Mouse (Mus musculus) thymus, postnatal 10 days (tissue): ENCODE measurements around the gene Fcgr4.
"Not testable (repeated sequence)": the region's sequence is repeated elsewhere in the genome, so short reads cannot be mapped to it uniquely, and the experiment has no call there.

ENCODE experiments used
- DNase-seq, 2 experiments: peaks; one replicate each; pipeline ENCODE4 v3.0.0; 2021; ENCODE audit warnings: low spot score in 2 of 2

Gene Fcgr4

GRCm38 (mm10) chr1:171053305-171053704 lies 34.6 kb downstream of the Fcgr4 start:
- no peak for DNase-seq

GRCm38 (mm10) chr1:171057253-171057652 lies 38.5 kb downstream of the Fcgr4 start:
- DNase-seq: no peak

GRCm38 (mm10) chr1:171059203-171059602 lies 40.5 kb downstream of the Fcgr4 start:
- DNase-seq: no peak

- no peak for DNase-seq
These were observed 41.7 kb downstream of the Fcgr4 start for GRCm38 (mm10) chr1:171060392-171060791.

- DNase-seq: no peak
These were observed 42.8 kb downstream of the Fcgr4 start for GRCm38 (mm10) chr1:171061566-171061965.

GRCm38 (mm10) chr1:171063569-171064490 lies 45.1 kb downstream of the Fcgr4 start:
- DNase-seq: peak; percentile 34 to 48

GRCm38 (mm10) chr1:171064491-171065242 lies 45.9 kb downstream of the Fcgr4 start, which contains the start of gene Fcgr3:
Fcgr3 (minus strand) TSS chr1:171064935.
- DNase-seq: peak; percentile 67 to 74

GRCm38 (mm10) chr1:171065243-171065587 lies 46.5 kb downstream of the Fcgr4 start:
- peak; percentile 45 to 61 for DNase-seq

GRCm38 (mm10) chr1:171065768-171066167 lies 47.0 kb downstream of the Fcgr4 start:
- peak; percentile 36 to 41 for DNase-seq

GRCm38 (mm10) chr1:171066583-171066982 lies 47.9 kb downstream of the Fcgr4 start:
- DNase-seq: not testable (repeated sequence)

GRCm38 (mm10) chr1:171067928-171068327 lies 49.2 kb downstream of the Fcgr4 start:
- not testable (repeated sequence) for DNase-seq

- peak in 1 of 2 experiments; percentile 24 for DNase-seq
These were observed 50.8 kb downstream of the Fcgr4 start for GRCm38 (mm10) chr1:171069508-171069907.

- not testable (repeated sequence) for DNase-seq
These were observed 52.2 kb downstream of the Fcgr4 start for GRCm38 (mm10) chr1:171070879-171071278.

GRCm38 (mm10) chr1:171071726-171072125 lies 53.0 kb downstream of the Fcgr4 start:
- not testable (repeated sequence) for DNase-seq

GRCm38 (mm10) chr1:171072217-171072616 lies 53.5 kb downstream of the Fcgr4 start:
- DNase-seq: not testable (repeated sequence)

- DNase-seq: peak in 1 of 2 experiments; percentile 26
These were observed 55.6 kb downstream of the Fcgr4 start for GRCm38 (mm10) chr1:171074283-171074682.

- not testable (repeated sequence) for DNase-seq
These were observed 57.5 kb downstream of the Fcgr4 start for GRCm38 (mm10) chr1:171076176-171076575.

- not testable (repeated sequence) for DNase-seq
These were observed 58.5 kb downstream of the Fcgr4 start for GRCm38 (mm10) chr1:171077192-171077591.

- peak in 1 of 2 experiments; percentile 32 for DNase-seq
These were observed 59.2 kb downstream of the Fcgr4 start for GRCm38 (mm10) chr1:171077955-171078354.

- not testable (repeated sequence) for DNase-seq
These were observed 59.7 kb downstream of the Fcgr4 start for GRCm38 (mm10) chr1:171078419-171078818.

GRCm38 (mm10) chr1:171079345-171079744 lies 60.6 kb downstream of the Fcgr4 start:
- DNase-seq: not testable (repeated sequence)
